Mouse (Mus musculus): Measurements from ENCODE around the gene Plcb1. TPM values are rescaled to one million over a fixed set of nuclear protein-coding genes. Genes with fewer than 3 reads are reported as not detected.

Gene Plcb1
- polyA plus RNA-seq, 2 experiments, result 2.9 to 12.8 TPM

- Histone ChIP-seq H3K36me3 (ENCODE audit: control insufficient read depth, insufficient read depth, low read length) (no peaks in the 10 kb centered on the region), H3K9ac (ENCODE audit: low read depth, low read length, severe bottlenecking) (no peak overlapping the region), H3K4me2 (replicated peaks; ENCODE audit: low read depth, low read length, severe bottlenecking) (no peak overlapping the region), H3K27ac (replicated peaks; ENCODE audit: low read depth, low read length) (no peak overlapping the region), H3K9me3 (ENCODE audit: control insufficient read depth, low read length) (no peaks in the 10 kb centered on the region), H3K4me1 (ENCODE audit: control insufficient read depth, insufficient read depth, low read length) (no peaks in the 10 kb centered on the region), H3K27me3 (ENCODE audit: control insufficient read depth, insufficient read depth, low read length) (no peaks in the 10 kb centered on the region), H3K4me3 (replicated peaks; ENCODE audit: low read length) (no peak overlapping the region)
- ATAC-seq (ENCODE audit: low FRiP score, low read depth), result no peak
- no peak for DNase-seq (ENCODE audit: low spot score)
- TF ChIP-seq POLR2A (IDR thresholded peaks at IDR 0.05; ENCODE audit: borderline replicate concordance, extremely low read depth, insufficient read depth, insufficient read length), result no peak
- 84% methylated on average over 3 of the region's 3 CpGs for WGBS
These were observed 444.4 kb downstream of the Plcb1 start for GRCm38 (mm10) chr2:135230262-135230661.

- H3K27me3 ChIP-seq (ENCODE audit: control insufficient read depth, insufficient read depth, low read length), result no peaks in the 10 kb centered on the region
- 74% methylated on average over 1 of the region's 1 CpGs for WGBS
These were observed 456.9 kb downstream of the Plcb1 start for GRCm38 (mm10) chr2:135242662-135243316.

GRCm38 (mm10) chr2:135243764-135244163, 457.9 kb downstream of the Plcb1 start:
- Histone ChIP-seq H3K4me1 (ENCODE audit: control insufficient read depth, insufficient read depth, low read length) (no peaks in the 10 kb centered on the region), H3K4me3 (replicated peaks; ENCODE audit: low read length) (no peak overlapping the region), H3K27me3 (ENCODE audit: control insufficient read depth, insufficient read depth, low read length) (no peaks in the 10 kb centered on the region), H3K27ac (replicated peaks; ENCODE audit: low read depth, low read length) (no peak overlapping the region), H3K36me3 (ENCODE audit: control insufficient read depth, insufficient read depth, low read length) (no peaks in the 10 kb centered on the region), H3K9me3 (ENCODE audit: control insufficient read depth, low read length) (no peaks in the 10 kb centered on the region), H3K9ac (ENCODE audit: low read depth, low read length, severe bottlenecking) (no peak overlapping the region), H3K4me2 (replicated peaks; ENCODE audit: low read depth, low read length, severe bottlenecking) (no peak overlapping the region)
- ATAC-seq (ENCODE audit: low FRiP score, low read depth) (no peak), DNase-seq (ENCODE audit: low spot score) (no peak)
- no peak for TF ChIP-seq POLR2A (IDR thresholded peaks at IDR 0.05; ENCODE audit: borderline replicate concordance, extremely low read depth, insufficient read depth, insufficient read length)
- WGBS, result 50% methylated on average over 4 of the region's 4 CpGs

More at GRCm38 (mm10) chr2:135242662-135243316, 456.9 kb downstream of the Plcb1 start:
- TF ChIP-seq POLR2A (IDR thresholded peaks at IDR 0.05; ENCODE audit: borderline replicate concordance, extremely low read depth, insufficient read depth, insufficient read length), result no peak
- Histone ChIP-seq H3K36me3 (ENCODE audit: control insufficient read depth, insufficient read depth, low read length) (no peaks in the 10 kb centered on the region), H3K27ac (replicated peaks; ENCODE audit: low read depth, low read length) (no peak overlapping the region), H3K9ac (ENCODE audit: low read depth, low read length, severe bottlenecking) (no peak overlapping the region), H3K4me3 (replicated peaks; ENCODE audit: low read length) (no peak overlapping the region), H3K9me3 (ENCODE audit: control insufficient read depth, low read length) (no peaks in the 10 kb centered on the region), H3K4me1 (ENCODE audit: control insufficient read depth, insufficient read depth, low read length) (no peaks in the 10 kb centered on the region), H3K4me2 (replicated peaks; ENCODE audit: low read depth, low read length, severe bottlenecking) (no peak overlapping the region)
- DNase-seq (ENCODE audit: low spot score) (no peak), ATAC-seq (ENCODE audit: low FRiP score, low read depth) (no peak)

- TF ChIP-seq POLR2A (IDR thresholded peaks at IDR 0.05; ENCODE audit: borderline replicate concordance, extremely low read depth, insufficient read depth, insufficient read length), result no peak
- WGBS, result 76% methylated on average over 2 of the region's 2 CpGs
- DNase-seq (ENCODE audit: low spot score) (no peak), ATAC-seq (ENCODE audit: low FRiP score, low read depth) (no peak)
- no peak overlapping the region for H3K27ac ChIP-seq (replicated peaks; ENCODE audit: low read depth, low read length)
- no peaks in the 10 kb centered on the region for H3K4me1 ChIP-seq (ENCODE audit: control insufficient read depth, insufficient read depth, low read length)
- no peak overlapping the region for H3K9ac ChIP-seq (ENCODE audit: low read depth, low read length, severe bottlenecking)
- no peak overlapping the region for H3K4me3 ChIP-seq (replicated peaks; ENCODE audit: low read length)
- H3K36me3 ChIP-seq (ENCODE audit: control insufficient read depth, insufficient read depth, low read length), result no peaks in the 10 kb centered on the region
- H3K4me2 ChIP-seq (replicated peaks; ENCODE audit: low read depth, low read length, severe bottlenecking), result no peak overlapping the region
- H3K27me3 ChIP-seq (ENCODE audit: control insufficient read depth, insufficient read depth, low read length), result no peaks in the 10 kb centered on the region
- H3K9me3 ChIP-seq (ENCODE audit: control insufficient read depth, low read length), result no peaks in the 10 kb centered on the region
These were observed 464.1 kb downstream of the Plcb1 start for GRCm38 (mm10) chr2:135249925-135250324.

GRCm38 (mm10) chr2:135251821-135252315, 466.0 kb downstream of the Plcb1 start:
- ATAC-seq (ENCODE audit: low FRiP score, low read depth), result no peak
- TF ChIP-seq POLR2A (IDR thresholded peaks at IDR 0.05; ENCODE audit: borderline replicate concordance, extremely low read depth, insufficient read depth, insufficient read length), result no peak
- 95% methylated on average over 3 of the region's 3 CpGs for WGBS

More at GRCm38 (mm10) chr2:135251821-135252315, 466.0 kb downstream of the Plcb1 start:
- Histone ChIP-seq H3K9me3 (ENCODE audit: control insufficient read depth, low read length) (no peaks in the 10 kb centered on the region), H3K4me3 (replicated peaks; ENCODE audit: low read length) (no peak overlapping the region), H3K4me2 (replicated peaks; ENCODE audit: low read depth, low read length, severe bottlenecking) (no peak overlapping the region), H3K27me3 (ENCODE audit: control insufficient read depth, insufficient read depth, low read length) (no peaks in the 10 kb centered on the region), H3K27ac (replicated peaks; ENCODE audit: low read depth, low read length) (no peak overlapping the region), H3K36me3 (ENCODE audit: control insufficient read depth, insufficient read depth, low read length) (no peaks in the 10 kb centered on the region), H3K9ac (ENCODE audit: low read depth, low read length, severe bottlenecking) (no peak overlapping the region), H3K4me1 (ENCODE audit: control insufficient read depth, insufficient read depth, low read length) (no peaks in the 10 kb centered on the region)
- no peak for DNase-seq (ENCODE audit: low spot score)
